Mouse (Mus musculus) limb, embryonic 14.5 days (tissue): ENCODE measurements around the gene Pcdh17. TPM values are rescaled to one million over a fixed set of nuclear protein-coding genes. Genes with fewer than 3 reads are reported as not detected.

ENCODE experiments used
- ATAC-seq: fragments of 200-750 bp; cut with Nextera tagmentation; 2 replicates; pipeline ENCODE4 v1.8.0; 2017; ENCODE audit warnings: low read depth, moderate number of reproducible peaks, moderate TSS enrichment; ENCODE audit not compliant: low FRiP score
- DNase-seq: peaks from one replicate; pipeline ENCODE4 v3.0.0-alpha.2; 2015; ENCODE audit warnings: low spot score
- H3K27ac ChIP-seq: fragments of 300-500 bp; sonication (generic); replicated peaks from 2 replicates; pipeline ENCODE4 v1.5.1; 2014; ENCODE audit warnings: low read depth, mild to moderate bottlenecking, low read length, moderate library complexity, mixed read lengths
- H3K27me3 ChIP-seq: fragments of 300-500 bp; sonication (generic); 2 replicates; pipeline ENCODE4 v1.6.1; 2014; ENCODE audit warnings: low read length, mixed read lengths; ENCODE audit not compliant: control insufficient read depth, insufficient read depth
- H3K36me3 ChIP-seq: fragments of 300-500 bp; sonication (generic); 2 replicates; pipeline ENCODE4 v1.6.1; 2014; ENCODE audit warnings: mild to moderate bottlenecking, low read length, moderate library complexity, mixed read lengths; ENCODE audit not compliant: control insufficient read depth, insufficient read depth
- H3K4me1 ChIP-seq: fragments of 300-500 bp; sonication (generic); 2 replicates; pipeline ENCODE4 v1.6.1; 2014; ENCODE audit warnings: antibody characterized with exemption, low read length, mixed read lengths; ENCODE audit not compliant: control insufficient read depth, insufficient read depth
- H3K4me2 ChIP-seq: fragments of 300-500 bp; sonication (generic); replicated peaks from 2 replicates; pipeline ENCODE4 v1.6.1; 2014; ENCODE audit warnings: low read depth, mild to moderate bottlenecking, low read length, moderate library complexity; ENCODE audit not compliant: severe bottlenecking
- H3K4me3 ChIP-seq: fragments of 300-500 bp; sonication (generic); replicated peaks from 2 replicates; pipeline ENCODE4 v1.5.1; 2014; ENCODE audit warnings: low read length
- H3K9ac ChIP-seq: fragments of 300-500 bp; sonication (generic); 2 replicates; pipeline ENCODE4 v1.6.1; 2014; ENCODE audit warnings: mild to moderate bottlenecking, low read depth, low read length, moderate library complexity; ENCODE audit not compliant: severe bottlenecking
- H3K9me3 ChIP-seq: fragments of 300-500 bp; sonication (generic); 2 replicates; pipeline ENCODE4 v1.6.1; 2016; ENCODE audit warnings: low read length; ENCODE audit not compliant: control insufficient read depth
- POLR2A ChIP-seq: fragments of 200-500 bp; IDR thresholded peaks from 2 replicates; pipeline ENCODE4 v1.8.0; 2012; ENCODE audit warnings: inconsistent platforms, mild to moderate bottlenecking, moderate library complexity, borderline replicate concordance; ENCODE audit not compliant: insufficient read depth, insufficient read length; ENCODE audit errors: extremely low read depth
- WGBS: fragments of 180-500 bp; shearing (Covaris S2); extraction: QIAGEN DNeasy Blood & Tissue Kit; methylation state at CpG from one replicate; pipeline ENCODE4 v1.1.7; 2014; 5-methylcytosine and 5-hydroxymethylcytosine counted together
- polyA plus RNA-seq, 2 experiments: library from polyadenylated mRNA; depleted of rRNA in 1 of 2; stranded (reverse) in 1 of 2; unstranded in 1 of 2; fragments of >200 nt; fragmentation: Nextera tagmentation in 1 of 2; extraction: Ambion mirVana in 1 of 2; gene quantifications; 2 replicates each; pipeline versions ENCODE4 v1.2.1 to v1.2.3; 2012 to 2014

The Pcdh17 gene
- polyA plus RNA-seq, 2 experiments, result 3.8 to 6.3 TPM

- no peak for ATAC-seq
- WGBS, result 15% methylated on average over 2 of the region's 2 CpGs
- no peak for DNase-seq
- Histone ChIP-seq H3K27me3 (peaks cover 5% of the 10 kb centered on the region), H3K27ac (no peak overlapping the region), H3K9ac (no peak overlapping the region), H3K36me3 (no peaks in the 10 kb centered on the region), H3K4me2 (no peak overlapping the region), H3K4me1 (no peaks in the 10 kb centered on the region; the same call in 1 of the 2 replicates), H3K9me3 (no peaks in the 10 kb centered on the region), H3K4me3 (no peak overlapping the region)
- TF ChIP-seq POLR2A, result no peak
These were observed 2.5 kb upstream of the Pcdh17 start for GRCm38 (mm10) chr14:84440903-84441302.

GRCm38 (mm10) chr14:84442528-84443287 lies 655 bp upstream of the Pcdh17 start:
- DNase-seq, result no peak
- no peak for TF ChIP-seq POLR2A
- peaks cover 23% of the 10 kb centered on the region for H3K27me3 ChIP-seq
- WGBS, result under 1% methylated on average over 28 of the region's 30 CpGs
- peak; percentile 32 for ATAC-seq
- peak overlapping the region; percentile 49 for H3K9ac ChIP-seq
- H3K9me3 ChIP-seq, result no peaks in the 10 kb centered on the region
- peak overlapping the region; percentile 43; the same call in 1 of the 2 replicates for H3K27ac ChIP-seq
- peak overlapping the region; percentile 92 for H3K4me2 ChIP-seq
- peaks cover 10% of the 10 kb centered on the region for H3K4me1 ChIP-seq
- peak overlapping the region; percentile 56 for H3K4me3 ChIP-seq
- H3K36me3 ChIP-seq, result no peaks in the 10 kb centered on the region

- WGBS, result 3% methylated on average over 13 of the region's 13 CpGs
- Histone ChIP-seq H3K9ac (peak overlapping the region; percentile 41), H3K4me3 (peak overlapping the region; percentile 56), H3K4me2 (peak overlapping the region; percentile 92), H3K27ac (no peak overlapping the region), H3K4me1 (peaks cover 12% of the 10 kb centered on the region), H3K36me3 (no peaks in the 10 kb centered on the region), H3K9me3 (no peaks in the 10 kb centered on the region), H3K27me3 (peaks cover 33% of the 10 kb centered on the region)
- DNase-seq, result no peak
- no peak for ATAC-seq
- no peak for TF ChIP-seq POLR2A
These were observed 398 bp downstream of the Pcdh17 start for GRCm38 (mm10) chr14:84443761-84444160.

DNA sequence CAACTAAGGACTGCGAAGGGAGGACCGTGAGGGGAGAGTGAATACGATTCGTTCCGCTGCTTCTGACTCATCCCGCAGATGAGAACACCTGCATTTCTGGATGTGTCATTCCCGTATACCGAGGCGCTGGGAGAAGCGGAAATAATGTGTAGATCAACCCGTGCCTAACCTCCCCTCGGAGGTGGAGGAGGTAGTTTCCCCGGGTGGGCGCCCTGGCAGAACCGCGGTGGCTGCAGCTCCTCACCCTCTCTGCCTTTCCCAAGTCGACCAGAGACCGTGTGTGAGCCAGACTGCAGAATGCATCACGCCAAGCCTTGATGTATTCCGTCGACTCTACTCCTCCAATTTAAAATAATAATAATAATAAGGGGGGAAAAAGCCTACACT lies 906 bp downstream of the Pcdh17 start:
- Histone ChIP-seq H3K27me3 (peaks cover 33% of the 10 kb centered on the region), H3K9ac (peak overlapping the region; percentile 41), H3K9me3 (no peaks in the 10 kb centered on the region), H3K4me2 (peak overlapping the region; percentile 92), H3K4me1 (peaks cover 12% of the 10 kb centered on the region), H3K4me3 (peak overlapping the region; percentile 56), H3K27ac (no peak overlapping the region), H3K36me3 (no peaks in the 10 kb centered on the region)
- 1% methylated on average over 21 of the region's 21 CpGs for WGBS
- no peak for ATAC-seq
- peak; percentile 32 for DNase-seq
- TF ChIP-seq POLR2A, result no peak

GRCm38 (mm10) chr14:84444663-84445502 lies 1.5 kb downstream of the Pcdh17 start:
- Histone ChIP-seq H3K9me3 (no peaks in the 10 kb centered on the region), H3K4me3 (peak overlapping the region; percentile 56), H3K36me3 (no peaks in the 10 kb centered on the region), H3K4me2 (peak overlapping the region; percentile 92), H3K9ac (0 out of 2 replicates have a peak overlapping the region, but pooled peaks have one; percentile 48), H3K27ac (no peak overlapping the region), H3K4me1 (peaks cover 12% of the 10 kb centered on the region), H3K27me3 (peaks cover 33% of the 10 kb centered on the region)
- ATAC-seq (no peak), DNase-seq (no peak)
- no peak for TF ChIP-seq POLR2A
- 1% methylated on average over 21 of the region's 21 CpGs for WGBS
